Mouse (Mus musculus): ENCODE measurements around the gene Grhl3. TPM values are rescaled to one million over a fixed set of nuclear protein-coding genes. Genes with fewer than 3 reads are reported as not detected.

The Grhl3 gene
- polyA plus RNA-seq, 1 experiment from 2014 or later, result 7.1 TPM

- H3K9ac ChIP-seq (ENCODE audit: low read length), result no peak overlapping the region
- H3K27me3 ChIP-seq (replicated peaks; ENCODE audit: control insufficient read depth, insufficient read depth, low read length), result no peaks in the 10 kb centered on the region
- H3K4me3 ChIP-seq (ENCODE audit: low read depth, low read length), result no peak overlapping the region
- H3K9me3 ChIP-seq (ENCODE audit: control insufficient read depth, low read length), result peaks cover 7% of the 10 kb centered on the region; the same call in 1 of the 2 replicates
- no peak for ATAC-seq (replicated peaks; ENCODE audit: low FRiP score, low TSS enrichment, low read depth)
- no peak for DNase-seq (ENCODE audit: low spot score)
- H3K27ac ChIP-seq (ENCODE audit: low read depth), result no peak overlapping the region
- no peak overlapping the region for H3K4me2 ChIP-seq (ENCODE audit: low read length)
- WGBS, result 84% methylated on average over 6 of the region's 6 CpGs
- H3K4me1 ChIP-seq (replicated peaks; ENCODE audit: control insufficient read depth, insufficient read depth, low read length), result peaks cover 7% of the 10 kb centered on the region; the same call in 1 of the 2 replicates
- H3K36me3 ChIP-seq (ENCODE audit: control insufficient read depth, insufficient read depth, low read length), result no peaks in the 10 kb centered on the region
These were observed 75.3 kb downstream of the Grhl3 start for GRCm38 (mm10) chr4:135498136-135498535.

DNA sequence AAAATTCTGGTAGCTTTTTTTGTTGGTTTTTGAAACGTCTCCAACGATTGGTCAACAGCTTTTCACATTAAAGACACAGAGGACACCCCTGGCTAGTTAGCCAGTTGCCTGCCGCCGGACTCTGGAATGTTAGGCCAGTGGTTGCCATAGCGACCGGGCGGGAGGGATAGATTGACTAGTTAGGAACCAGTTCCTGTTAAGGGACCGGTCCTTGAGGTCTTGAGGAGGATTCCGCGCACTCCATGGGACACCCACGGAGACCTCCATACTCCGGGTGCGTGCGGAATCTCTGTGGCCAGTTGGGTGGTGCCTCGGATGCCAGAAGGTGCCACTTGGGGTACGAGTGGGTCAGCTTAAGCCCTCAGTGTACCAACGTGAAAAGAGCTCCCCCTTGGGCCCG lies 77.6 kb downstream of the Grhl3 start:
- peaks cover 3% of the 10 kb centered on the region; the same call in 1 of the 2 replicates for H3K9me3 ChIP-seq (ENCODE audit: control insufficient read depth, low read length)
- ATAC-seq (replicated peaks; ENCODE audit: low FRiP score, low TSS enrichment, low read depth) (no peak), DNase-seq (ENCODE audit: low spot score) (no peak)
- peaks cover 7% of the 10 kb centered on the region; the same call in 1 of the 2 replicates for H3K4me1 ChIP-seq (replicated peaks; ENCODE audit: control insufficient read depth, insufficient read depth, low read length)
- H3K4me3 ChIP-seq (ENCODE audit: low read depth, low read length), result no peak overlapping the region
- 0 out of 2 replicates have a peak, but pooled peaks cover under 1% of the 10 kb centered on the region for H3K36me3 ChIP-seq (ENCODE audit: control insufficient read depth, insufficient read depth, low read length)
- no peak overlapping the region for H3K27ac ChIP-seq (ENCODE audit: low read depth)
- WGBS, result 20% methylated on average over 18 of the region's 18 CpGs
- peak overlapping the region; percentile 91 for H3K4me2 ChIP-seq (ENCODE audit: low read length)
- no peak overlapping the region for H3K9ac ChIP-seq (ENCODE audit: low read length)
- H3K27me3 ChIP-seq (replicated peaks; ENCODE audit: control insufficient read depth, insufficient read depth, low read length), result no peaks in the 10 kb centered on the region

GRCm38 (mm10) chr4:135495397-135495791 lies 78.0 kb downstream of the Grhl3 start:
- peak overlapping the region; percentile 91 for H3K4me2 ChIP-seq (ENCODE audit: low read length)
- ATAC-seq (replicated peaks; ENCODE audit: low FRiP score, low TSS enrichment, low read depth) (no peak), DNase-seq (ENCODE audit: low spot score) (no peak)
- no peaks in the 10 kb centered on the region for H3K27me3 ChIP-seq (replicated peaks; ENCODE audit: control insufficient read depth, insufficient read depth, low read length)
- peak overlapping the region; percentile 69 for H3K4me3 ChIP-seq (ENCODE audit: low read depth, low read length)
- WGBS, result 13% methylated on average over 9 of the region's 9 CpGs
- no peaks in the 10 kb centered on the region for H3K9me3 ChIP-seq (ENCODE audit: control insufficient read depth, low read length)
- H3K27ac ChIP-seq (ENCODE audit: low read depth), result no peak overlapping the region
- H3K4me1 ChIP-seq (replicated peaks; ENCODE audit: control insufficient read depth, insufficient read depth, low read length), result peaks cover 7% of the 10 kb centered on the region; the same call in 1 of the 2 replicates
- H3K36me3 ChIP-seq (ENCODE audit: control insufficient read depth, insufficient read depth, low read length), result 0 out of 2 replicates have a peak, but pooled peaks cover 5% of the 10 kb centered on the region
- no peak overlapping the region; the same call in 1 of the 2 replicates for H3K9ac ChIP-seq (ENCODE audit: low read length)

DNA sequence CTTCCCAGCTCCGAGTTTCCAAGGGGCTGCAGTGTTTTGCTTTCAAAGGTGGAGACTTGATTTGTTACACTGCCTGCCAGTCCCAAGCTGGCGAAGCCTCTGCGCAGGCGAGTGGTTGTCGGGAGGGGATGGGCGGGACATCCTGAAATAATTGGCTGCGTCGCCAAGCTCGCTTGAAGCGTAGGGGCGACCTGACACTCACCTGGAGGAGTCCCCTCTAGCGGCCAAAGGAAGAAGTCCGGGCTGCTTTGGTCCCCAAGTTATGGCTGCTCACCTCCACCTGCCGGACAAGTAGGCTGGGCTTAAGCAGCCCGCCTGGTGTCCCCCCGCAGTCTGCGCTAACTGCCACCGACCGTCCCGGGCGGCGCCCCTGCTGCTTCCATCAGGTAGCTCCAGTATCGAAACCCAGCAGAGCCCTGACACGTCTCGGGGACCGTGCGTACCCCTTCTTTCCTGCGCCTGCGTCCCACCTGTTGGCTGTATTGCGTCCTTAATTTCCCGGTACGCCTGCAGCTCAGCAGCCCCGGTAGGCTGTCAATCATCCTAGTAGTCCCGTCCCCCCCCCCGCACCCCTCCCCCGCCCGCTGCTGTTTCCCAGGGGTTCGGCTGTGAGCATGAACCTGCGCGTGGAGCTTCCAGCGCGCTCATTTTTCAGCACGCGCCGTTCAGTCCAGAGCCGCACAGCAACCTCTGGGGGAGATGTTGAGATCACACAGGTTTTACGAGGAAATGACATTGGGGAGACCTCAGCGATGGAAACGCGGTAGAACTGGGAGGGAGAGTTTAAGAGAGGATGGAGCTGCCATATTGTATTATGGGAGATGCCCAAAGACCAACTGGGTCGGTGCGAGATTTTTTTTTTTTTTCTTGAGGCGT lies 78.7 kb downstream of the Grhl3 start, which contains the start of the genes Stpg1 and Nipal3:
Gene Stpg1, plus strand, starts transcription at position 270 of the 876 bp plus-strand sequence.
Gene Nipal3, minus strand, starts transcription at position 518 of the 876 bp plus-strand sequence.
- Histone ChIP-seq H3K9ac (ENCODE audit: low read length) (peak within 1 kb of the TSS; percentile 53), H3K9me3 (ENCODE audit: control insufficient read depth, low read length) (no peaks in the 10 kb centered on the region), H3K27ac (ENCODE audit: low read depth) (peak within 1 kb of the TSS; percentile 47; the same call in 1 of the 2 replicates), H3K27me3 (replicated peaks; ENCODE audit: control insufficient read depth, insufficient read depth, low read length) (no peaks in the 10 kb centered on the region), H3K4me3 (ENCODE audit: low read depth, low read length) (peak within 1 kb of the TSS; percentile 69), H3K4me1 (replicated peaks; ENCODE audit: control insufficient read depth, insufficient read depth, low read length) (peaks cover 7% of the 10 kb centered on the region; the same call in 1 of the 2 replicates), H3K36me3 (ENCODE audit: control insufficient read depth, insufficient read depth, low read length) (0 out of 2 replicates have a peak, but pooled peaks cover 9% of the 10 kb centered on the region), H3K4me2 (ENCODE audit: low read length) (peak within 1 kb of the TSS; percentile 91)
- under 1% methylated on average over 53 of the region's 53 CpGs for WGBS
- ATAC-seq (replicated peaks; ENCODE audit: low FRiP score, low TSS enrichment, low read depth) (peak; percentile 93), DNase-seq (ENCODE audit: low spot score) (peak; percentile 91)

DNA sequence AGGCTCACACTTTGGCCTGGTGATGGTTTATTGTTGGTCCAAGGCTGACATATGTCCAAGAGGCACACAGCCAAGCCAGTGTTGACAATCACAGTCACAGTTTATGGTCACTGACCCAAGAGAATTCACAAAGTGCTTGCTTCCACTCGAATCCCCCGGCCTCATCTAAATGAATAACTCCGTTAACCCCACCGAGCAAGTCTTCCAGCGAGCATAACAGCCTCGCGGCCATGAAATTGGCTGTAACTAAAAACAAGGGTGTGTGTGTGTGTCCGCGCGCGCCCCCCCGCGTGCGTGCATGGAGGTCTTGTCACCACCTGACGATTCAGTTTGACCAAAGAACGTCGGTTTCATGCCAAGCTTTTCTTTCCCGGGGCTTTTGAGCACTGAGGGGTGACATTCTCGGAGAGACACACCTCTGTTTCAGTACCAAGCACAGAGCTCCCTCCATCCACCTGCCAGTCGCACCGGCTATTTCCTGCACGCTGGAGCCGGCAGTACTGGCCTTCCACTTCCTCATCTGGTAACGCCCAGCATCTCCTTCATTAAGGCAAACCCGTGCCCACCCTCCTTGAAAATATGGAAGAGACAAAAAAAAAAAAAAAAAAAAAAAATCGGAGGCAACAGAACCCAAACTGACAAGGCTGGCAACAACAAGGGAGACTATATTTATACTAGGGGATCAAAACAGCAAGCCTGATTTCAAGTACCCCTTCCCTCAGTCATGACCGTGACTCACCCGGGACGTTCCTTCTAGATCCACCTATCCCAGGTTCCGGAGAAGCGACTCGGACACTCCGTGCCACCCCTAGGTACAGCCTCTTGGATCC lies 79.5 kb downstream of the Grhl3 start:
- no peaks in the 10 kb centered on the region for H3K9me3 ChIP-seq (ENCODE audit: control insufficient read depth, low read length)
- H3K9ac ChIP-seq (ENCODE audit: low read length), result peak overlapping the region; percentile 31
- H3K4me3 ChIP-seq (ENCODE audit: low read depth, low read length), result peak overlapping the region; percentile 69
- no peaks in the 10 kb centered on the region for H3K27me3 ChIP-seq (replicated peaks; ENCODE audit: control insufficient read depth, insufficient read depth, low read length)
- H3K4me1 ChIP-seq (replicated peaks; ENCODE audit: control insufficient read depth, insufficient read depth, low read length), result peaks cover 7% of the 10 kb centered on the region; the same call in 1 of the 2 replicates
- H3K27ac ChIP-seq (ENCODE audit: low read depth), result 0 out of 2 replicates have a peak overlapping the region, but pooled peaks have one; percentile 18
- ATAC-seq (replicated peaks; ENCODE audit: low FRiP score, low TSS enrichment, low read depth) (peak; percentile 25; the same call in 1 of the 2 replicates), DNase-seq (ENCODE audit: low spot score) (peak; percentile 74)
- peaks cover 18% of the 10 kb centered on the region; the same call in 1 of the 2 replicates for H3K36me3 ChIP-seq (ENCODE audit: control insufficient read depth, insufficient read depth, low read length)
- H3K4me2 ChIP-seq (ENCODE audit: low read length), result peak overlapping the region; percentile 91
- 3% methylated on average over 33 of the region's 33 CpGs for WGBS

GRCm38 (mm10) chr4:135493271-135493670 lies 80.2 kb downstream of the Grhl3 start:
- DNase-seq (ENCODE audit: low spot score) (no peak), ATAC-seq (replicated peaks; ENCODE audit: low FRiP score, low TSS enrichment, low read depth) (no peak)
- Histone ChIP-seq H3K4me3 (ENCODE audit: low read depth, low read length) (peak overlapping the region; percentile 69), H3K9me3 (ENCODE audit: control insufficient read depth, low read length) (no peaks in the 10 kb centered on the region), H3K4me1 (replicated peaks; ENCODE audit: control insufficient read depth, insufficient read depth, low read length) (peaks cover 7% of the 10 kb centered on the region; the same call in 1 of the 2 replicates), H3K9ac (ENCODE audit: low read length) (0 out of 2 replicates have a peak overlapping the region, but pooled peaks have one; percentile 31), H3K36me3 (ENCODE audit: control insufficient read depth, insufficient read depth, low read length) (peaks cover 18% of the 10 kb centered on the region; the same call in 1 of the 2 replicates), H3K4me2 (ENCODE audit: low read length) (peak overlapping the region; percentile 91), H3K27ac (ENCODE audit: low read depth) (no peak overlapping the region), H3K27me3 (replicated peaks; ENCODE audit: control insufficient read depth, insufficient read depth, low read length) (no peaks in the 10 kb centered on the region)
- WGBS, result 53% methylated on average over 4 of the region's 4 CpGs
